Mouse (Mus musculus): ENCODE results near the gene Nr1h4. TPM values are rescaled to one million over a fixed set of nuclear protein-coding genes. Genes with fewer than 3 reads are reported as not detected.

The Nr1h4 gene
- 0.34 and 0.66 TPM in 2 replicates for polyA plus RNA-seq (2014; fragmentation: Nextera tagmentation; extraction: Ambion mirVana)

- Histone ChIP-seq H3K4me3 (ENCODE audit: low read length) (no peak within 1 kb of the TSS), H3K9me3 (ENCODE audit: control insufficient read depth, low read length) (no peaks in the 10 kb centered on the region), H3K36me3 (ENCODE audit: control insufficient read depth, insufficient read depth, low read length) (no peaks in the 10 kb centered on the region), H3K4me1 (ENCODE audit: control insufficient read depth, insufficient read depth, low read length) (no peaks in the 10 kb centered on the region), H3K27ac (ENCODE audit: low read depth, low read length) (no peak within 1 kb of the TSS), H3K27me3 (ENCODE audit: control insufficient read depth, insufficient read depth, low read length) (no peaks in the 10 kb centered on the region), H3K9ac (ENCODE audit: low read depth, low read length) (no peak within 1 kb of the TSS), H3K4me2 (replicated peaks; ENCODE audit: low read depth, low read length) (no peak within 1 kb of the TSS)
- no peak for ATAC-seq (ENCODE audit: low FRiP score, low TSS enrichment)
- 72% methylated on average over 17 of the region's 17 CpGs for WGBS
These were observed at the start of gene Nr1h4 for GRCm38 (mm10) chr10:89532929-89533727. Nr1h4 (minus strand) TSS chr10:89533585.

GRCm38 (mm10) chr10:89578801-89579200, 45.4 kb upstream of the Nr1h4 start:
- H3K4me3 ChIP-seq (ENCODE audit: low read length), result no peak overlapping the region
- ATAC-seq (ENCODE audit: low FRiP score, low TSS enrichment), result no peak
- no peaks in the 10 kb centered on the region for H3K4me1 ChIP-seq (ENCODE audit: control insufficient read depth, insufficient read depth, low read length)
- no peak overlapping the region for H3K27ac ChIP-seq (ENCODE audit: low read depth, low read length)
- WGBS, result 93% methylated on average over 4 of the region's 4 CpGs
- no peak overlapping the region for H3K9ac ChIP-seq (ENCODE audit: low read depth, low read length)
- H3K27me3 ChIP-seq (ENCODE audit: control insufficient read depth, insufficient read depth, low read length), result no peaks in the 10 kb centered on the region
- H3K9me3 ChIP-seq (ENCODE audit: control insufficient read depth, low read length), result no peaks in the 10 kb centered on the region
- H3K36me3 ChIP-seq (ENCODE audit: control insufficient read depth, insufficient read depth, low read length), result no peaks in the 10 kb centered on the region
- H3K4me2 ChIP-seq (replicated peaks; ENCODE audit: low read depth, low read length), result no peak overlapping the region

- WGBS, result 64% methylated on average over 3 of the region's 3 CpGs
- no peak overlapping the region for H3K27ac ChIP-seq (ENCODE audit: low read depth, low read length)
- H3K9me3 ChIP-seq (ENCODE audit: control insufficient read depth, low read length), result no peaks in the 10 kb centered on the region
- no peak overlapping the region for H3K4me2 ChIP-seq (replicated peaks; ENCODE audit: low read depth, low read length)
- no peak overlapping the region for H3K4me3 ChIP-seq (ENCODE audit: low read length)
- H3K4me1 ChIP-seq (ENCODE audit: control insufficient read depth, insufficient read depth, low read length), result no peaks in the 10 kb centered on the region
- H3K27me3 ChIP-seq (ENCODE audit: control insufficient read depth, insufficient read depth, low read length), result no peaks in the 10 kb centered on the region
- no peaks in the 10 kb centered on the region for H3K36me3 ChIP-seq (ENCODE audit: control insufficient read depth, insufficient read depth, low read length)
- no peak overlapping the region for H3K9ac ChIP-seq (ENCODE audit: low read depth, low read length)
- no peak for ATAC-seq (ENCODE audit: low FRiP score, low TSS enrichment)
These were observed 44.3 kb upstream of the Nr1h4 start for GRCm38 (mm10) chr10:89577666-89578065.

- no peak overlapping the region for H3K27ac ChIP-seq (ENCODE audit: low read depth, low read length)
- no peak for ATAC-seq (ENCODE audit: low FRiP score, low TSS enrichment)
- WGBS, result 81% methylated on average over 3 of the region's 3 CpGs
- H3K27me3 ChIP-seq (ENCODE audit: control insufficient read depth, insufficient read depth, low read length), result no peaks in the 10 kb centered on the region
- no peak overlapping the region for H3K9ac ChIP-seq (ENCODE audit: low read depth, low read length)
- H3K4me3 ChIP-seq (ENCODE audit: low read length), result no peak overlapping the region
- H3K9me3 ChIP-seq (ENCODE audit: control insufficient read depth, low read length), result no peaks in the 10 kb centered on the region
- H3K4me2 ChIP-seq (replicated peaks; ENCODE audit: low read depth, low read length), result no peak overlapping the region
- H3K4me1 ChIP-seq (ENCODE audit: control insufficient read depth, insufficient read depth, low read length), result no peaks in the 10 kb centered on the region
- no peaks in the 10 kb centered on the region for H3K36me3 ChIP-seq (ENCODE audit: control insufficient read depth, insufficient read depth, low read length)
These were observed 40.0 kb upstream of the Nr1h4 start for GRCm38 (mm10) chr10:89573421-89573820.

- no peaks in the 10 kb centered on the region for H3K36me3 ChIP-seq (ENCODE audit: control insufficient read depth, insufficient read depth, low read length)
- no peaks in the 10 kb centered on the region for H3K9me3 ChIP-seq (ENCODE audit: control insufficient read depth, low read length)
- H3K27me3 ChIP-seq (ENCODE audit: control insufficient read depth, insufficient read depth, low read length), result no peaks in the 10 kb centered on the region
- H3K4me2 ChIP-seq (replicated peaks; ENCODE audit: low read depth, low read length), result no peak overlapping the region
- H3K27ac ChIP-seq (ENCODE audit: low read depth, low read length), result no peak overlapping the region
- no peak overlapping the region for H3K4me3 ChIP-seq (ENCODE audit: low read length)
- ATAC-seq (ENCODE audit: low FRiP score, low TSS enrichment), result no peak
- H3K9ac ChIP-seq (ENCODE audit: low read depth, low read length), result no peak overlapping the region
- H3K4me1 ChIP-seq (ENCODE audit: control insufficient read depth, insufficient read depth, low read length), result no peaks in the 10 kb centered on the region
- WGBS, result 77% methylated on average over 6 of the region's 6 CpGs
These were observed 39.6 kb upstream of the Nr1h4 start for GRCm38 (mm10) chr10:89572946-89573345.

- Histone ChIP-seq H3K27ac (ENCODE audit: low read depth, low read length) (no peak overlapping the region), H3K27me3 (ENCODE audit: control insufficient read depth, insufficient read depth, low read length) (no peaks in the 10 kb centered on the region), H3K36me3 (ENCODE audit: control insufficient read depth, insufficient read depth, low read length) (no peaks in the 10 kb centered on the region), H3K4me2 (replicated peaks; ENCODE audit: low read depth, low read length) (no peak overlapping the region), H3K9me3 (ENCODE audit: control insufficient read depth, low read length) (no peaks in the 10 kb centered on the region), H3K9ac (ENCODE audit: low read depth, low read length) (no peak overlapping the region), H3K4me3 (ENCODE audit: low read length) (no peak overlapping the region), H3K4me1 (ENCODE audit: control insufficient read depth, insufficient read depth, low read length) (no peaks in the 10 kb centered on the region)
- WGBS, result 96% methylated on average over 2 of the region's 2 CpGs
- ATAC-seq (ENCODE audit: low FRiP score, low TSS enrichment), result no peak
These were observed 34.0 kb upstream of the Nr1h4 start for GRCm38 (mm10) chr10:89567391-89567790.

- Histone ChIP-seq H3K9ac (ENCODE audit: low read depth, low read length) (no peak overlapping the region), H3K4me2 (replicated peaks; ENCODE audit: low read depth, low read length) (no peak overlapping the region), H3K27ac (ENCODE audit: low read depth, low read length) (no peak overlapping the region), H3K4me3 (ENCODE audit: low read length) (no peak overlapping the region), H3K27me3 (ENCODE audit: control insufficient read depth, insufficient read depth, low read length) (no peaks in the 10 kb centered on the region), H3K36me3 (ENCODE audit: control insufficient read depth, insufficient read depth, low read length) (no peaks in the 10 kb centered on the region), H3K4me1 (ENCODE audit: control insufficient read depth, insufficient read depth, low read length) (no peaks in the 10 kb centered on the region), H3K9me3 (ENCODE audit: control insufficient read depth, low read length) (no peaks in the 10 kb centered on the region)
- no peak for ATAC-seq (ENCODE audit: low FRiP score, low TSS enrichment)
- WGBS, result 86% methylated on average over 9 of the region's 9 CpGs
These were observed 32.1 kb upstream of the Nr1h4 start for GRCm38 (mm10) chr10:89565301-89566022.

- no peak overlapping the region for H3K27ac ChIP-seq (ENCODE audit: low read depth, low read length)
- no peaks in the 10 kb centered on the region for H3K36me3 ChIP-seq (ENCODE audit: control insufficient read depth, insufficient read depth, low read length)
- WGBS, result 84% methylated on average over 6 of the region's 6 CpGs
- ATAC-seq (ENCODE audit: low FRiP score, low TSS enrichment), result no peak
- H3K27me3 ChIP-seq (ENCODE audit: control insufficient read depth, insufficient read depth, low read length), result no peaks in the 10 kb centered on the region
- no peak overlapping the region for H3K4me3 ChIP-seq (ENCODE audit: low read length)
- no peaks in the 10 kb centered on the region for H3K9me3 ChIP-seq (ENCODE audit: control insufficient read depth, low read length)
- no peaks in the 10 kb centered on the region for H3K4me1 ChIP-seq (ENCODE audit: control insufficient read depth, insufficient read depth, low read length)
- H3K4me2 ChIP-seq (replicated peaks; ENCODE audit: low read depth, low read length), result no peak overlapping the region
- H3K9ac ChIP-seq (ENCODE audit: low read depth, low read length), result no peak overlapping the region
These were observed 28.7 kb upstream of the Nr1h4 start for GRCm38 (mm10) chr10:89562113-89562512.

- H3K4me1 ChIP-seq (ENCODE audit: control insufficient read depth, insufficient read depth, low read length), result no peaks in the 10 kb centered on the region
- 76% methylated on average over 3 of the region's 3 CpGs for WGBS
These were observed 26.0 kb upstream of the Nr1h4 start for GRCm38 (mm10) chr10:89559351-89559750.

More at GRCm38 (mm10) chr10:89559351-89559750, 26.0 kb upstream of the Nr1h4 start:
- no peak overlapping the region for H3K9ac ChIP-seq (ENCODE audit: low read depth, low read length)
- no peaks in the 10 kb centered on the region for H3K36me3 ChIP-seq (ENCODE audit: control insufficient read depth, insufficient read depth, low read length)
- H3K9me3 ChIP-seq (ENCODE audit: control insufficient read depth, low read length), result no peaks in the 10 kb centered on the region
- no peak for ATAC-seq (ENCODE audit: low FRiP score, low TSS enrichment)
- H3K4me3 ChIP-seq (ENCODE audit: low read length), result no peak overlapping the region
- no peak overlapping the region for H3K4me2 ChIP-seq (replicated peaks; ENCODE audit: low read depth, low read length)
- no peak overlapping the region for H3K27ac ChIP-seq (ENCODE audit: low read depth, low read length)
- H3K27me3 ChIP-seq (ENCODE audit: control insufficient read depth, insufficient read depth, low read length), result no peaks in the 10 kb centered on the region

Data from kidney, embryonic 14.5 days (tissue).